Mouse (Mus musculus): ENCODE measurements around the gene Aoc1. TPM values are rescaled to one million over a fixed set of nuclear protein-coding genes. Genes with fewer than 3 reads are reported as not detected.

Gene Aoc1
- total and polyA plus RNA-seq, 3 experiments, result 0.19 to 0.21 TPM; not detected in 1

GRCm38 (mm10) chr6:48832426-48832825, 40.3 kb upstream of the Aoc1 start:
- Histone ChIP-seq H3K27me3 (replicated peaks) (no peaks in the 10 kb centered on the region), H3K4me1 (ENCODE audit: control insufficient read depth in 1 of 2, insufficient read depth in 2 of 2) (peaks cover 16 to 87% of the 10 kb centered on the region in 2 experiments), H3K27ac (ENCODE audit: insufficient read depth, low read depth) (no peak overlapping the region), H3K9me3 (replicated peaks; ENCODE audit: low read length) (no peaks in the 10 kb centered on the region), H3K36me3 (replicated peaks in 1 of 2; ENCODE audit: control insufficient read depth in 1 of 2, insufficient read depth in 1 of 2, low read length in 1 of 2) (peaks cover 3 to 51% of the 10 kb centered on the region in 2 experiments), H3K9ac (ENCODE audit: insufficient read depth, low read depth) (no peak overlapping the region), H3K4me3 (replicated peaks in 1 of 3; ENCODE audit: low read depth in 2 of 3, low read length in 2 of 3, poor library complexity in 1 of 3) (no peak overlapping the region), H3K4me2 (ENCODE audit: insufficient read depth, low read depth, poor library complexity, severe bottlenecking) (no peak overlapping the region), H3K79me2 (replicated peaks; ENCODE audit: control insufficient read depth, extremely low read depth, insufficient read depth, poor library complexity, severe bottlenecking) (no peaks in the 10 kb centered on the region)
- dilution Hi-C loops (cut with MboI; ENCODE audit: extremely low pct_ligation_motif_present, extremely low pct_unique_long_range_greater_than_20kb, low sequenced_read_pairs) (no loop called here), in situ Hi-C loops (cut with MboI; ENCODE audit: low pct_ligation_motif_present, low pct_unique_long_range_greater_than_20kb, low sequenced_read_pairs) (no loop called here)
- no peak for DNase-seq (ENCODE audit: extremely low read depth)
- TF ChIP-seq IRF4 (IDR thresholded peaks at IDR 0.05; ENCODE audit: low read depth, low read length) (peak; percentile 38; the same call in 1 of the 2 replicates), MAZ (IDR thresholded peaks at IDR 0.05; ENCODE audit: low read depth, low read length) (no peak), EP300 (IDR thresholded peaks at IDR 0.05; ENCODE audit: low read length) (peak; percentile 73), MAFK (IDR thresholded peaks at IDR 0.05; ENCODE audit: insufficient replicate concordance, low read length) (peak; percentile 52; the same call in 1 of the 2 replicates), ZMIZ1 (IDR thresholded peaks at IDR 0.05; ENCODE audit: low read depth, low read length) (no peak), GABPA (IDR thresholded peaks at IDR 0.05; ENCODE audit: insufficient replicate concordance, low read depth, low read length) (no peak)

- H3K27ac ChIP-seq (ENCODE audit: insufficient read depth, low read depth), result no peak overlapping the region
- no peaks in the 10 kb centered on the region for H3K9me3 ChIP-seq (replicated peaks; ENCODE audit: low read length)
- TF ChIP-seq MEF2A (IDR thresholded peaks at IDR 0.05; ENCODE audit: borderline replicate concordance, low read depth, low read length) (no peak), SMC3 (IDR thresholded peaks at IDR 0.05; ENCODE audit: low read depth, low read length) (no peak), ETS1 (conservative IDR thresholded peaks at IDR 0.05; ENCODE audit: low read depth, low read length) (no peak), ZMIZ1 (IDR thresholded peaks at IDR 0.05; ENCODE audit: low read depth, low read length) (no peak), PAX5 (IDR thresholded peaks at IDR 0.05; ENCODE audit: low read length) (no peak), MXI1 (IDR thresholded peaks at IDR 0.05; ENCODE audit: low read depth, low read length) (no peak), RCOR1 (conservative IDR thresholded peaks at IDR 0.05; ENCODE audit: low read depth, low read length) (no peak), USF2 (conservative IDR thresholded peaks at IDR 0.05; ENCODE audit: low read depth, low read length) (no peak), JUN (IDR thresholded peaks at IDR 0.05; ENCODE audit: insufficient read depth, low read depth, low read length) (no peak), E2F4 (IDR thresholded peaks at IDR 0.05; ENCODE audit: insufficient replicate concordance, low read depth, low read length) (no peak), UBTF (IDR thresholded peaks at IDR 0.05; ENCODE audit: low read depth, low read length) (no peak), CHD2 (IDR thresholded peaks at IDR 0.05; ENCODE audit: low read length) (no peak)
- in situ Hi-C loops (cut with MboI; ENCODE audit: low pct_ligation_motif_present, low pct_unique_long_range_greater_than_20kb, low sequenced_read_pairs), result no loop called here
- H3K79me2 ChIP-seq (replicated peaks; ENCODE audit: control insufficient read depth, extremely low read depth, insufficient read depth, poor library complexity, severe bottlenecking), result no peaks in the 10 kb centered on the region
- no peaks in the 10 kb centered on the region for H3K27me3 ChIP-seq (replicated peaks)
- H3K4me2 ChIP-seq (ENCODE audit: insufficient read depth, low read depth, poor library complexity, severe bottlenecking), result no peak overlapping the region
- H3K36me3 ChIP-seq (replicated peaks in 1 of 2; ENCODE audit: control insufficient read depth in 1 of 2, insufficient read depth in 1 of 2, low read length in 1 of 2), result peaks cover 3 to 62% of the 10 kb centered on the region in 2 experiments
- no peak overlapping the region for H3K4me3 ChIP-seq (replicated peaks in 1 of 3; ENCODE audit: low read depth in 2 of 3, low read length in 2 of 3, poor library complexity in 1 of 3)
- H3K4me1 ChIP-seq (ENCODE audit: control insufficient read depth in 1 of 2, insufficient read depth in 2 of 2), result peaks cover 11 to 90% of the 10 kb centered on the region in 2 experiments
- no peak overlapping the region for H3K9ac ChIP-seq (ENCODE audit: insufficient read depth, low read depth)
- no peak for DNase-seq (ENCODE audit: extremely low read depth)
- dilution Hi-C loops (cut with MboI; ENCODE audit: extremely low pct_ligation_motif_present, extremely low pct_unique_long_range_greater_than_20kb, low sequenced_read_pairs), result no loop called here
Observed at GRCm38 (mm10) chr6:48833515-48833914, 39.2 kb upstream of the Aoc1 start.

Data from CH12.LX (cell line).